Mouse (Mus musculus): ENCODE data around the gene Itgb2.

GRCm38 (mm10) chr10:77510225-77510982 is 19.6 kb upstream of the Itgb2 start:
- no peak for TF ChIP-seq CTCF (IDR thresholded peaks at IDR 0.05; ENCODE audit: low read depth)
- no peak for TF ChIP-seq EP300 (IDR thresholded peaks at IDR 0.05; ENCODE audit: low read depth)
